Mouse (Mus musculus): ENCODE results near the gene Ogfrl1.

GRCm38 (mm10) chr1:23379321-23379720, 18.3 kb downstream of the Ogfrl1 start:
- TF ChIP-seq CTCF (IDR thresholded peaks at IDR 0.05; ENCODE audit: low read depth, low read length) (no peak), POLR2A (IDR thresholded peaks at IDR 0.05; ENCODE audit: insufficient read depth, low read length) (no peak)
